Mouse (Mus musculus) lung, embryonic 14.5 days (tissue): ENCODE data around the gene Mmp14. TPM values are rescaled to one million over a fixed set of nuclear protein-coding genes. Genes with fewer than 3 reads are reported as not detected.
A peak's percentile ranks its signal among the peaks of the same experiment; 100 is the strongest.

ENCODE experiments used
- ATAC-seq: fragments of 200-750 bp; cut with Nextera tagmentation; 2 replicates; pipeline ENCODE4 v1.8.0; 2017; ENCODE audit warnings: mild to moderate bottlenecking, moderate TSS enrichment, moderate library complexity; ENCODE audit not compliant: insufficient read depth
- DNase-seq: peaks from one replicate; pipeline ENCODE4 v3.0.0-alpha.2; 2015
- H3K27ac ChIP-seq: fragments of 300-500 bp; sonication (generic); 2 replicates; pipeline ENCODE4 v1.5.1; 2014; ENCODE audit warnings: low read depth, mild to moderate bottlenecking, moderate library complexity
- H3K27me3 ChIP-seq: fragments of 300-500 bp; sonication (generic); 2 replicates; pipeline ENCODE4 v1.6.1; 2014; ENCODE audit warnings: low read length, control low read depth; ENCODE audit not compliant: insufficient read depth
- H3K36me3 ChIP-seq: fragments of 300-500 bp; sonication (generic); 2 replicates; pipeline ENCODE4 v1.6.1; 2014; ENCODE audit warnings: control low read depth; ENCODE audit not compliant: insufficient read depth
- H3K4me1 ChIP-seq: fragments of 300-500 bp; sonication (generic); 2 replicates; pipeline ENCODE4 v1.6.1; 2014; ENCODE audit warnings: antibody characterized with exemption, control low read depth; ENCODE audit not compliant: insufficient read depth
- H3K4me2 ChIP-seq: fragments of 300-500 bp; sonication (generic); 2 replicates; pipeline ENCODE4 v1.6.1; 2014; ENCODE audit warnings: mild to moderate bottlenecking
- H3K4me3 ChIP-seq: fragments of 300-500 bp; sonication (generic); 2 replicates; pipeline ENCODE4 v1.5.1; 2014; ENCODE audit warnings: low read depth, low read length
- H3K9ac ChIP-seq: fragments of 300-500 bp; sonication (generic); 2 replicates; pipeline ENCODE4 v1.6.1; 2014
- H3K9me3 ChIP-seq: fragments of 300-500 bp; sonication (generic); 2 replicates; pipeline ENCODE4 v1.6.1; 2016; ENCODE audit warnings: low read depth, low read length, control low read depth
- CTCF ChIP-seq: IDR thresholded peaks from 2 replicates; pipeline ENCODE4 v1.5.1; 2016; ENCODE audit warnings: antibody characterized with exemption, low read depth
- WGBS: fragments of 180-500 bp; shearing (Covaris S2); extraction: QIAGEN DNeasy Blood & Tissue Kit; methylation state at CpG from one replicate; pipeline ENCODE4 v1.1.7; 2014; 5-methylcytosine and 5-hydroxymethylcytosine counted together
- polyA plus RNA-seq: library from polyadenylated mRNA; unstranded; fragments of >200 nt; fragmentation: Nextera tagmentation; extraction: Ambion mirVana; gene quantifications from 2 replicates; pipeline ENCODE4 v1.2.1, GENCODE M21; 2014

The Mmp14 gene
- polyA plus RNA-seq, 1 experiment from 2014 or later, result 187 TPM

GRCm38 (mm10) chr14:54463108-54463958 is 31.9 kb downstream of the Mmp14 start:
- Histone ChIP-seq H3K9me3 (no peaks in the 10 kb centered on the region), H3K4me3 (peak overlapping the region; percentile 85), H3K9ac (peak overlapping the region; percentile 81), H3K27ac (peak overlapping the region; percentile 79), H3K4me1 (peaks cover 4% of the 10 kb centered on the region; the same call in 1 of the 2 replicates), H3K36me3 (peaks cover 19% of the 10 kb centered on the region), H3K27me3 (no peaks in the 10 kb centered on the region), H3K4me2 (peak overlapping the region; percentile 86)
- no peak for DNase-seq
- peak; percentile 32 for ATAC-seq
- TF ChIP-seq CTCF, result no peak
- 11% methylated on average over 12 of the region's 12 CpGs for WGBS

DNA sequence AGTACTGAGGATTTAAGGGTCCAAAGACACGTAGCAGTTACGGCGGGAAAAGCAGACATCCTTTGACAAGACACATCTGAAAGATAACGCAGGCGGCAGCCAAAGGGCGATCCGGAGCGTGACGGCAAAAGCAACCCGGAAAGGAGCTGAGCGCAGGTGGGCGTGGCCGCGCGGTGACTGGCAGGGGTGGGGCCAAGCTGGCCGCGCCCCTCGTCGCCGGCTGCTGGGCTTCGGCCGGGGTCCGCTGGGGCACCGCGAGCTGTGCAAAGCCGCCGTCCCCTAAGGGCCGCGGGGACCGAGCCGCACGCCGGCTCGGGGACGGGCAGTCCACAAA is 32.5 kb downstream of the Mmp14 start, which contains the start of gene Lrp10:
TSS of gene Lrp10 (plus strand) at position 179 of the 334 bp plus-strand sequence.
- Histone ChIP-seq H3K9me3 (no peaks in the 10 kb centered on the region), H3K27me3 (no peaks in the 10 kb centered on the region), H3K36me3 (peaks cover 25% of the 10 kb centered on the region), H3K4me3 (peak within 1 kb of the TSS; percentile 85), H3K9ac (peak within 1 kb of the TSS; percentile 81), H3K27ac (peak within 1 kb of the TSS; percentile 79), H3K4me2 (peak within 1 kb of the TSS; percentile 86), H3K4me1 (peaks cover 4% of the 10 kb centered on the region; the same call in 1 of the 2 replicates)
- DNase-seq (peak; percentile 93), ATAC-seq (peak; percentile 92)
- WGBS, result under 1% methylated on average over 32 of the region's 35 CpGs
- no peak for TF ChIP-seq CTCF

- peak overlapping the region; percentile 79 for H3K27ac ChIP-seq
- peak; percentile 83 for ATAC-seq
- TF ChIP-seq CTCF, result peak; percentile 67
- H3K4me3 ChIP-seq, result peak overlapping the region; percentile 85
- H3K4me1 ChIP-seq, result peaks cover 4% of the 10 kb centered on the region; the same call in 1 of the 2 replicates
- 2% methylated on average over 45 of the region's 57 CpGs for WGBS
- DNase-seq, result peak; percentile 84
- peak overlapping the region; percentile 86 for H3K4me2 ChIP-seq
- H3K27me3 ChIP-seq, result no peaks in the 10 kb centered on the region
- H3K36me3 ChIP-seq, result peaks cover 30% of the 10 kb centered on the region
- peak overlapping the region; percentile 81 for H3K9ac ChIP-seq
- H3K9me3 ChIP-seq, result no peaks in the 10 kb centered on the region
Observed at GRCm38 (mm10) chr14:54464293-54465005, 33.0 kb downstream of the Mmp14 start.

GRCm38 (mm10) chr14:54471467-54471866 is 40.1 kb downstream of the Mmp14 start:
- H3K4me1 ChIP-seq, result peaks cover 10% of the 10 kb centered on the region
- peak; percentile 21; the same call in 1 of the 2 replicates for ATAC-seq
- H3K27me3 ChIP-seq, result no peaks in the 10 kb centered on the region
- H3K9ac ChIP-seq, result no peak overlapping the region
- no peak overlapping the region for H3K27ac ChIP-seq
- DNase-seq, result peak; percentile 42
- TF ChIP-seq CTCF, result no peak
- no peak overlapping the region for H3K4me3 ChIP-seq
- WGBS, result 79% methylated on average over 2 of the region's 2 CpGs
- no peak overlapping the region for H3K4me2 ChIP-seq
- peaks cover 39% of the 10 kb centered on the region for H3K36me3 ChIP-seq
- H3K9me3 ChIP-seq, result no peaks in the 10 kb centered on the region

DNA sequence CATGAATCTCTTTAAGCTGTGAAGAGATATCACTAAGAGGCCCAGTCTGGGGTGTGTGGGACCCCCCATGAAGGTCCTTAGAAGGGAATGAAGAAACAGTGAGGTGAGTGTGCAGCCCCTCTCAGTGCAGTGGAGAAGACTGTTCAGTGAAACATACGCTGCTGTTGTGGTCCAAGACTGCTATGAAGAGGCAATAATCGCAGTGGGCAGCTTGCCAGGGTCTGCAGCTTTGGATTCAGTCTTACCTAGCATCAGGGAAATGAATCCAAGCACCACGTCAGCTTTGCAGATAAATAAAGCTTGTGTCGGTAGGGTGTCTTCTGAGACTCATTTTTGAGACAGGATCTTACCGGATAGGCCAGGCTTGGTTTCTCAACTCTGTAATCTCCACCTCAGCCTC is 41.3 kb downstream of the Mmp14 start:
- H3K9ac ChIP-seq, result no peak overlapping the region
- no peaks in the 10 kb centered on the region for H3K9me3 ChIP-seq
- DNase-seq (peak; percentile 54), ATAC-seq (no peak)
- peaks cover 28% of the 10 kb centered on the region for H3K36me3 ChIP-seq
- no peak overlapping the region for H3K27ac ChIP-seq
- no peak overlapping the region for H3K4me2 ChIP-seq
- TF ChIP-seq CTCF, result no peak
- H3K4me1 ChIP-seq, result peaks cover 16% of the 10 kb centered on the region
- no peaks in the 10 kb centered on the region for H3K27me3 ChIP-seq
- no peak overlapping the region for H3K4me3 ChIP-seq
- WGBS, result 42% methylated on average over 5 of the region's 5 CpGs

GRCm38 (mm10) chr14:54474744-54475143 is 43.3 kb downstream of the Mmp14 start:
- no peak overlapping the region for H3K4me2 ChIP-seq
- no peak for ATAC-seq
- no peak overlapping the region for H3K27ac ChIP-seq
- H3K4me3 ChIP-seq, result no peak overlapping the region
- TF ChIP-seq CTCF, result no peak
- 66% methylated on average over 5 of the region's 5 CpGs for WGBS
- H3K36me3 ChIP-seq, result peaks cover 7% of the 10 kb centered on the region
- DNase-seq, result no peak
- H3K9ac ChIP-seq, result no peak overlapping the region
- no peaks in the 10 kb centered on the region for H3K9me3 ChIP-seq
- H3K4me1 ChIP-seq, result peaks cover 19% of the 10 kb centered on the region
- H3K27me3 ChIP-seq, result peaks cover 14% of the 10 kb centered on the region
